ENCODE assay signal across 12 mouse cellular contexts in genomic region chr8:8331249-8331648, GRCm38 (mm10).
DNase-seq lines count a peak whose midpoint lies in the region; ATAC-seq and TF ChIP-seq lines count a peak whose summit lies in the region.
"Had no signal": no experiment of that assay in that cellular context is flagged by ENCODE, and none has a peak within 500 bp of the region (broad histone marks: within the 10 kb centered on the region; RNA-seq: fewer than 3 reads in every experiment).

No protein-coding gene starts in this region.

- H3K9ac ChIP-seq in hindbrain, postnatal 0 days (replicated peaks; ENCODE audit: low read length), result no peak overlapping the region
- H3K9ac ChIP-seq in hindbrain, embryonic 12.5 days, result no peak overlapping the region
- no peak overlapping the region for H3K9ac ChIP-seq in heart, embryonic 15.5 days
- no peak overlapping the region for H3K9ac ChIP-seq in lung, postnatal 0 days (replicated peaks; ENCODE audit: low read depth)
- H3K9ac ChIP-seq: embryonic facial prominence, embryonic 15.5 days had no signal

- no peaks in the 10 kb centered on the region for H3K4me1 ChIP-seq in hindbrain, postnatal 0 days (ENCODE audit: insufficient read depth, low read length)
- peaks cover 20% of the 10 kb centered on the region for H3K4me1 ChIP-seq in hindbrain, embryonic 12.5 days
- H3K4me1 ChIP-seq in heart, embryonic 15.5 days (replicated peaks), result peaks cover 38% of the 10 kb centered on the region
- H3K4me1 ChIP-seq in lung, postnatal 0 days (ENCODE audit: insufficient read depth, low read depth, low read length), result peaks cover 5% of the 10 kb centered on the region; the same call in 1 of the 2 replicates

- no peak overlapping the region for H3K4me3 ChIP-seq in hindbrain, postnatal 0 days (ENCODE audit: low read length)
- no peak overlapping the region for H3K4me3 ChIP-seq in hindbrain, embryonic 12.5 days
- H3K4me3 ChIP-seq in heart, embryonic 15.5 days, result no peak overlapping the region
- H3K4me3 ChIP-seq in lung, postnatal 0 days (ENCODE audit: low read depth, low read length), result no peak overlapping the region
- H3K4me3 ChIP-seq: embryonic facial prominence, embryonic 15.5 days had no signal

- no peaks in the 10 kb centered on the region for H3K36me3 ChIP-seq in hindbrain, postnatal 0 days (ENCODE audit: insufficient read depth, low read length)
- H3K36me3 ChIP-seq in hindbrain, embryonic 12.5 days, result no peaks in the 10 kb centered on the region
- no peaks in the 10 kb centered on the region for H3K36me3 ChIP-seq in heart, embryonic 15.5 days
- no peaks in the 10 kb centered on the region for H3K36me3 ChIP-seq in lung, postnatal 0 days (ENCODE audit: insufficient read depth, low read length)
- H3K36me3 ChIP-seq: embryonic facial prominence, embryonic 15.5 days had no signal

- DNase-seq in hindbrain, postnatal 0 days (ENCODE audit: low spot score), result peak; percentile 17
- DNase-seq in brain, embryonic 14.5 days (ENCODE audit: low read depth), result peak; percentile 32
- DNase-seq in lung, postnatal 0 days (ENCODE audit: low spot score), result peak; percentile 53
- DNase-seq in retina, embryonic 14.5 days (ENCODE audit: low spot score), result no peak
- DNase-seq in retina, postnatal 1 day, result no peak
- DNase-seq: cerebellum, adult 8-10 months; left cerebral cortex, postnatal 4 days; thymus, postnatal 14 days had no signal

- H3K27me3 ChIP-seq in hindbrain, postnatal 0 days (ENCODE audit: insufficient read depth, low read length), result no peaks in the 10 kb centered on the region
- H3K27me3 ChIP-seq in hindbrain, embryonic 12.5 days, result no peaks in the 10 kb centered on the region; the same call in 1 of the 2 replicates
- H3K27me3 ChIP-seq in heart, embryonic 15.5 days, result no peaks in the 10 kb centered on the region
- no peaks in the 10 kb centered on the region for H3K27me3 ChIP-seq in lung, postnatal 0 days (replicated peaks; ENCODE audit: insufficient read depth, low read length)
- H3K27me3 ChIP-seq: embryonic facial prominence, embryonic 15.5 days had no signal

- no peak for ATAC-seq in hindbrain, postnatal 0 days
- no peak for ATAC-seq in hindbrain, embryonic 12.5 days (ENCODE audit: low FRiP score)
- ATAC-seq in heart, embryonic 15.5 days (replicated peaks; ENCODE audit: insufficient number of reproducible peaks, insufficient read depth, low FRiP score, low read depth), result peak; percentile 38; the same call in 1 of the 2 replicates
- ATAC-seq in lung, postnatal 0 days, result peak; percentile 45; the same call in 1 of the 2 replicates
- ATAC-seq: forebrain, embryonic 16.5 days had no signal

- no peaks in the 10 kb centered on the region for H3K9me3 ChIP-seq in hindbrain, postnatal 0 days (ENCODE audit: low read length)
- H3K9me3 ChIP-seq in hindbrain, embryonic 12.5 days (replicated peaks), result no peaks in the 10 kb centered on the region
- H3K9me3 ChIP-seq in heart, embryonic 15.5 days (replicated peaks), result no peaks in the 10 kb centered on the region
- no peaks in the 10 kb centered on the region for H3K9me3 ChIP-seq in lung, postnatal 0 days (ENCODE audit: low read length)
- H3K9me3 ChIP-seq: embryonic facial prominence, embryonic 15.5 days had no signal

- H3K4me2 ChIP-seq in hindbrain, postnatal 0 days (ENCODE audit: low read depth, low read length), result no peak overlapping the region
- no peak overlapping the region for H3K4me2 ChIP-seq in hindbrain, embryonic 12.5 days (replicated peaks)
- H3K4me2 ChIP-seq in heart, embryonic 15.5 days, result no peak overlapping the region
- no peak overlapping the region for H3K4me2 ChIP-seq in lung, postnatal 0 days (replicated peaks; ENCODE audit: low read depth, low read length)
- H3K4me2 ChIP-seq: embryonic facial prominence, embryonic 15.5 days had no signal

- 0 out of 2 replicates have a peak, but pooled peaks have one; percentile 15 for TF ChIP-seq CTCF in hindbrain, postnatal 0 days (IDR thresholded peaks at IDR 0.05; ENCODE audit: low read depth)
- no peak for TF ChIP-seq CTCF in brain, embryonic 14.5 days (IDR thresholded peaks at IDR 0.05; ENCODE audit: borderline replicate concordance, extremely low read depth, insufficient read depth, insufficient read length)
- peak; percentile 51 for TF ChIP-seq CTCF in lung, postnatal 0 days (IDR thresholded peaks at IDR 0.05)

- no peak overlapping the region for H3K27ac ChIP-seq in hindbrain, postnatal 0 days
- H3K27ac ChIP-seq in hindbrain, embryonic 12.5 days, result no peak overlapping the region
- H3K27ac ChIP-seq in heart, embryonic 15.5 days, result peak overlapping the region; percentile 47; the same call in 1 of the 2 replicates
- no peak overlapping the region for H3K27ac ChIP-seq in lung, postnatal 0 days (ENCODE audit: low read length)
- H3K27ac ChIP-seq: embryonic facial prominence, embryonic 15.5 days had no signal

- TF ChIP-seq EP300 in lung, postnatal 0 days (IDR thresholded peaks at IDR 0.05), result no peak

- TF ChIP-seq POLR2A in brain, embryonic 14.5 days (IDR thresholded peaks at IDR 0.05; ENCODE audit: borderline replicate concordance, extremely low read depth, insufficient read depth, insufficient read length, poor library complexity, severe bottlenecking), result no peak

- WGBS in hindbrain, postnatal 0 days, result 41% methylated on average over 7 of the region's 7 CpGs
- WGBS in hindbrain, embryonic 12.5 days, result 62% methylated on average over 7 of the region's 7 CpGs
- WGBS in heart, embryonic 15.5 days, result 18% methylated on average over 7 of the region's 7 CpGs
- WGBS in lung, postnatal 0 days, result 24% methylated on average over 7 of the region's 7 CpGs

Comparison
In these comparisons a context has a peak if more than half of its experiments do, and no peak if none do; other contexts are left out.
1. ATAC-seq: peak in heart, embryonic 15.5 days (single experiment) and lung, postnatal 0 days (single experiment); none in hindbrain, postnatal 0 days (single experiment) and hindbrain, embryonic 12.5 days (single experiment).
2. DNase-seq: peak in hindbrain, postnatal 0 days (single experiment), brain, embryonic 14.5 days (single experiment) and lung, postnatal 0 days (single experiment); none in retina, embryonic 14.5 days (single experiment) and retina, postnatal 1 day (single experiment).